Mouse (Mus musculus) heart, embryonic 15.5 days (tissue): ENCODE measurements at regions not wholly inside any gene's neighbourhood (a gene's known extent, or its start where the extent isn't known, plus 50 kb on each side); places are given as distances from the start of the nearest gene placed in this dataset.

ENCODE experiments used
- ATAC-seq: fragments of 200-750 bp; cut with Nextera tagmentation; replicated peaks from 2 replicates; pipeline ENCODE4 v1.8.0; 2017; ENCODE audit warnings: low read depth, moderate TSS enrichment; ENCODE audit not compliant: insufficient number of reproducible peaks, insufficient read depth, low FRiP score
- H3K27ac ChIP-seq: fragments of 300-500 bp; sonication (generic); 2 replicates; pipeline ENCODE4 v1.5.1; 2015; ENCODE audit warnings: mild to moderate bottlenecking, inconsistent platforms
- H3K27me3 ChIP-seq: fragments of 300-500 bp; sonication (generic); 2 replicates; pipeline ENCODE4 v1.6.1; 2015; ENCODE audit warnings: inconsistent platforms
- H3K36me3 ChIP-seq: fragments of 300-500 bp; sonication (generic); 2 replicates; pipeline ENCODE4 v1.6.1; 2015; ENCODE audit warnings: mild to moderate bottlenecking, inconsistent platforms
- H3K4me1 ChIP-seq: fragments of 300-500 bp; sonication (generic); replicated peaks from 2 replicates; pipeline ENCODE4 v1.6.1; 2015; ENCODE audit warnings: inconsistent platforms
- H3K4me2 ChIP-seq: fragments of 300-500 bp; sonication (generic); 2 replicates; pipeline ENCODE4 v1.6.1; 2015; ENCODE audit warnings: inconsistent platforms, mild to moderate bottlenecking, moderate library complexity
- H3K4me3 ChIP-seq: fragments of 300-500 bp; sonication (generic); 2 replicates; pipeline ENCODE4 v1.5.1; 2015; ENCODE audit warnings: mild to moderate bottlenecking, inconsistent platforms
- H3K9ac ChIP-seq: fragments of 300-500 bp; sonication (generic); 2 replicates; pipeline ENCODE4 v1.6.1; 2015; ENCODE audit warnings: mild to moderate bottlenecking, inconsistent platforms
- H3K9me3 ChIP-seq: fragments of 300-500 bp; sonication (generic); replicated peaks from 2 replicates; pipeline ENCODE4 v1.6.1; 2016; ENCODE audit warnings: inconsistent platforms
- WGBS: fragments of 180-500 bp; shearing (Covaris S2); methylation state at CpG from one replicate; pipeline ENCODE4 v1.1.7; 2015; ENCODE audit warnings: mixed read lengths; 5-methylcytosine and 5-hydroxymethylcytosine counted together

DNA sequence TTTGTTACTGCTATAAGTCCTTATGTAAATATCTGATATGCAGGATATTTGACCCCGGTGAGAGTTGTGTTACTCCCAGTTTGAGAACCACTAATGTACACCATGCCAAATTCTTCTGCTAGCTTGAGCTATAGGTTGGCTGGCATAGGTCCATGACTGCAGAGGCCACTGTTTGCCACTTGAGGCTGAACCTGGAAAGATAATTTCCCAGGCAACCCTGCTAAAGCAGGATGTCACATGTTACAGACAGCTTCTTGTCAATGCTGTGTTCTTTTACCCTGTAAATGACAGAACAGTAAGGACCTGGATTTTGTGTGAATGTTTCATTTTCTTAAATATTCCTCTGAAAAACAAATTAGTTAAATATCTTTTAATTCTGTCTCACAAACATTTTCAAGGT, 56.2 kb downstream of the Ube2dnl2 start:
- Histone ChIP-seq H3K9me3 (no peaks in the 10 kb centered on the region), H3K27ac (no peak overlapping the region), H3K36me3 (no peaks in the 10 kb centered on the region), H3K4me2 (no peak overlapping the region), H3K4me3 (no peak overlapping the region), H3K27me3 (no peaks in the 10 kb centered on the region), H3K4me1 (no peaks in the 10 kb centered on the region), H3K9ac (no peak overlapping the region)
- 0 out of 2 replicates have a peak, but pooled peaks have one; percentile 22 for ATAC-seq
- WGBS: 25% methylated on average over 1 of the region's 1 CpGs

DNA sequence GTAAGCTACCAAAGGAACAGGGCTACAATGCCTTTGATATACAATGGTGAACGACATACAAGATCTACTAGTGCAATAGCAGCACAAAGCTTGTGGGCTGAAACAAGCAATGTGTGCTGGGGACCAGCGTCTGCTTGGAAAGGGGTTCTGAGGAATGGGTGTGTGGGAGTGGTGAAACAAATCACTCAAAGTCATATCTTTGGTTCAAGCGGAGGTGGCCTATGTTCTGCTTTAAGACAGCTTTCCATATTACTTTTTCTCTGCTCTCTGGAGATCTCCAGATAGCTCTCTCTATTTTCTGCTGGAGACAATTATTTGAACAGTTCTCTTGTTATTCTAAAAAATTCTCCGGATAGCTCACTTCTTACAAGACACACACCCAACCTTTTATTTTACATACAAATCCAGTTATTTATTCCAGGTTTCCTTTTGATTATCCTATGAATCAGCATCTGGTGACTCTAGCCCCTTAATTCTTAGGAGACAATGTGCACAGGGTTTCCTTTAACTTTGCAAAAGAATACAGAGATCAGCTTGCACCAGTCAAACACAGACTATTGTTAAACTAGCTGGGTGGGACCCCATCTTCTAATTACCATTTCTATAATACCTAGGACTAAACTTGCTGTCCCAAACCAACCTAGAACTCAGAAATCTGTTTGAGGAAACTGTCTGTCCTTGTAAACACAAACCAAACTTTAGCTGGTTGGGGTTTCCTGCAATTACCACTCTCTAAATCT, 67.4 kb downstream of the Ube2dnl2 start:
- Histone ChIP-seq H3K27ac (no peak overlapping the region), H3K9ac (no peak overlapping the region), H3K36me3 (no peaks in the 10 kb centered on the region), H3K4me2 (no peak overlapping the region), H3K4me1 (no peaks in the 10 kb centered on the region), H3K9me3 (no peaks in the 10 kb centered on the region), H3K4me3 (no peak overlapping the region), H3K27me3 (no peaks in the 10 kb centered on the region)
- 69% methylated on average over 4 of the region's 4 CpGs for WGBS
- ATAC-seq: no peak

DNA sequence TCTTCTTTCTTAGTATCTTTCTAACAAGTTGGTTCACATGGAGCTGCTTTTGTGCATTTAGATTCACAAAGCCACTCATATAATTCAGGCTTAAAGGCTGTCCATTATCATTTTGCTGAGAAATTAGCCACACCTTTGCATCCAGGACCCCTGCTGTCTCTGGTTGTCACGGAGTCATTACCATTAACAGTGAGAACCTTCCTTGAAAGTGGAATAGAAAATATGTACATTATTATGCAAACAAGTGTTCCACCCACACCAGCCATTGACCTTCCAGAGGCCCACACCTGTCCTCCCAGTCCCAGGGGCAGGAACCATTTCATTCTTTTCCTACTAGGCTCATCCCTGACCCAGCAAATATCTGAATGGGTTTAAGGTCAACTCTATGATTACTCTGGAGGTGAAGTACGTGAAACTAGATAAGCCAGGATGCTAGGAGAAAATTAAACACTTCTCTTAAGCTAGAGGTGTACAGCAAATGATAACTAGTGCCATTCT, 68.0 kb downstream of the Ube2dnl2 start:
- no peak for ATAC-seq
- Histone ChIP-seq H3K9ac (no peak overlapping the region), H3K4me3 (no peak overlapping the region), H3K36me3 (no peaks in the 10 kb centered on the region), H3K4me1 (no peaks in the 10 kb centered on the region), H3K9me3 (no peaks in the 10 kb centered on the region), H3K27me3 (no peaks in the 10 kb centered on the region), H3K27ac (no peak overlapping the region), H3K4me2 (no peak overlapping the region)
- 48% methylated on average over 2 of the region's 2 CpGs for WGBS
